In genomic region chr12:36664783-36665182, GRCm38 (mm10) we compare ENCODE assay signal across 18 mouse cellular contexts.
"Had no signal": no experiment of that assay in that cellular context is flagged by ENCODE, and none has a peak within 500 bp of the region (broad histone marks: within the 10 kb centered on the region; RNA-seq: fewer than 3 reads in every experiment).

No protein-coding gene starts in this region.

- H3K4me1 ChIP-seq: liver, embryonic 13.5 days; liver, embryonic 15.5 days; megakaryocyte, embryonic 14.5 days; neural tube, embryonic 12.5 days; stomach, embryonic 15.5 days had no signal

- H3K4me3 ChIP-seq: liver, embryonic 13.5 days; liver, embryonic 15.5 days; lung, embryonic 15.5 days; megakaryocyte, embryonic 14.5 days; neural tube, embryonic 12.5 days; stomach, embryonic 15.5 days had no signal

- H3K27me3 ChIP-seq: liver, embryonic 13.5 days; liver, embryonic 15.5 days; lung, embryonic 15.5 days; megakaryocyte, embryonic 14.5 days; neural tube, embryonic 12.5 days; stomach, embryonic 15.5 days had no signal

- ATAC-seq: liver, postnatal 0 days; lung, postnatal 0 days had no signal

- H3K9ac ChIP-seq: liver, embryonic 13.5 days; liver, embryonic 15.5 days; liver, postnatal 0 days; lung, embryonic 15.5 days; neural tube, embryonic 12.5 days; stomach, embryonic 15.5 days had no signal

- H3K9me3 ChIP-seq: liver, embryonic 13.5 days; liver, embryonic 15.5 days; lung, embryonic 15.5 days; neural tube, embryonic 12.5 days; stomach, embryonic 15.5 days had no signal

- H3K27ac ChIP-seq: liver, embryonic 13.5 days; liver, embryonic 15.5 days; lung, embryonic 15.5 days; macrophage; neural tube, embryonic 12.5 days; stomach, embryonic 15.5 days; stomach, postnatal 0 days had no signal

- DNase-seq: liver, embryonic 13.5 days; liver, postnatal 0 days; lung, adult 2 months; lung, postnatal 14 days; lung, postnatal 36 days; right cerebral cortex, postnatal 14 days; thymus, adult 2 months; thymus, postnatal 25 days; thymus, postnatal 4 days had no signal

- H3K4me2 ChIP-seq: liver, embryonic 11.5 days; liver, embryonic 13.5 days; liver, embryonic 15.5 days; lung, embryonic 15.5 days; neural tube, embryonic 12.5 days; stomach, embryonic 15.5 days had no signal

- H3K36me3 ChIP-seq: liver, embryonic 13.5 days; liver, embryonic 15.5 days; lung, embryonic 15.5 days; neural tube, embryonic 12.5 days; stomach, embryonic 15.5 days had no signal
